Mouse (Mus musculus): ENCODE data around the gene Gm45062.

DNA sequence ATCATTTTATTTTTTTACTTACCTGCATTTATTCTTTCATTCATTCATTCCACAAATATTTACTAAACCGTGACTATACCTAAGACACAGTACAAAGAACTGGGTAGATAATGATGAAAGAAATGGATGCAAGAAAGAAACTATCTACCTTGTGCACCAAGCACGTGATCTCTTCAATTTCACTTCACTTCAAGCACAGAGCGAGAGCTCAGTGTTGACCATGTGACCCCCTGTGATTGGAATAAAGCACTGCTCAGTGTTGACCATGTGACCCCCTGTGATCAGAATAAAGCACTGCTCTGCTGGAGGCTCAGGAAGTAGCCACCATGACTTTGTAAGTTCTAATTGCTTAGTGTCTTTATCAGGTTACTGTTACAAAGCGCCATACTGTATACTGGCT is 115.5 kb downstream of the Gm45062 start:
- TF ChIP-seq CTCF (IDR thresholded peaks at IDR 0.05; ENCODE audit: low read depth): no peak
- no peak for TF ChIP-seq EP300 (IDR thresholded peaks at IDR 0.05; ENCODE audit: low read depth)
